Mouse (Mus musculus) embryonic facial prominence, embryonic 13.5 days (tissue): Measurements from ENCODE around the gene Tigd3. TPM values are rescaled to one million over a fixed set of nuclear protein-coding genes. Genes with fewer than 3 reads are reported as not detected.

Experiments used
- ATAC-seq: fragments of 200-750 bp; cut with Nextera tagmentation; 2 replicates; pipeline ENCODE4 v1.8.0; 2017; ENCODE audit warnings: low read depth; ENCODE audit not compliant: insufficient number of reproducible peaks, insufficient read depth, low FRiP score, low TSS enrichment
- H3K27ac ChIP-seq: fragments of 300-500 bp; sonication (generic); 2 replicates; pipeline ENCODE4 v1.5.1; 2015; ENCODE audit warnings: moderate library complexity, mild to moderate bottlenecking, inconsistent platforms
- H3K27me3 ChIP-seq: fragments of 300-500 bp; sonication (generic); 2 replicates; pipeline ENCODE4 v1.6.1; 2015; ENCODE audit warnings: mild to moderate bottlenecking, inconsistent platforms
- H3K36me3 ChIP-seq: fragments of 300-500 bp; sonication (generic); 2 replicates; pipeline ENCODE4 v1.6.1; 2015; ENCODE audit warnings: mild to moderate bottlenecking, inconsistent platforms
- H3K4me1 ChIP-seq: fragments of 300-500 bp; sonication (generic); 2 replicates; pipeline ENCODE4 v1.6.1; 2015; ENCODE audit warnings: inconsistent platforms
- H3K4me2 ChIP-seq: fragments of 300-500 bp; sonication (generic); 2 replicates; pipeline ENCODE4 v1.6.1; 2015; ENCODE audit warnings: moderate library complexity, mild to moderate bottlenecking, inconsistent platforms
- H3K4me3 ChIP-seq: fragments of 300-500 bp; sonication (generic); 2 replicates; pipeline ENCODE4 v1.5.1; 2015; ENCODE audit warnings: mild to moderate bottlenecking, inconsistent platforms
- H3K9ac ChIP-seq: fragments of 300-500 bp; sonication (generic); 2 replicates; pipeline ENCODE4 v1.6.1; 2015; ENCODE audit warnings: mild to moderate bottlenecking, inconsistent platforms
- H3K9me3 ChIP-seq: fragments of 300-500 bp; sonication (generic); 2 replicates; pipeline ENCODE4 v1.6.1; 2016; ENCODE audit warnings: inconsistent platforms
- WGBS: fragments of 180-500 bp; shearing (Covaris S2); methylation state at CpG from one replicate; pipeline ENCODE4 v1.1.7; 2015; ENCODE audit warnings: mixed read lengths; 5-methylcytosine and 5-hydroxymethylcytosine counted together
- polyA plus RNA-seq: library from polyadenylated mRNA; unstranded; fragments of >200 nt; fragmentation: Nextera tagmentation; extraction: Ambion mirVana; gene quantifications from 2 replicates; pipeline ENCODE4 v1.2.1, GENCODE M21; 2015

Gene Tigd3
- polyA plus RNA-seq, 1 experiment from 2014 or later, result 4.7 TPM

DNA sequence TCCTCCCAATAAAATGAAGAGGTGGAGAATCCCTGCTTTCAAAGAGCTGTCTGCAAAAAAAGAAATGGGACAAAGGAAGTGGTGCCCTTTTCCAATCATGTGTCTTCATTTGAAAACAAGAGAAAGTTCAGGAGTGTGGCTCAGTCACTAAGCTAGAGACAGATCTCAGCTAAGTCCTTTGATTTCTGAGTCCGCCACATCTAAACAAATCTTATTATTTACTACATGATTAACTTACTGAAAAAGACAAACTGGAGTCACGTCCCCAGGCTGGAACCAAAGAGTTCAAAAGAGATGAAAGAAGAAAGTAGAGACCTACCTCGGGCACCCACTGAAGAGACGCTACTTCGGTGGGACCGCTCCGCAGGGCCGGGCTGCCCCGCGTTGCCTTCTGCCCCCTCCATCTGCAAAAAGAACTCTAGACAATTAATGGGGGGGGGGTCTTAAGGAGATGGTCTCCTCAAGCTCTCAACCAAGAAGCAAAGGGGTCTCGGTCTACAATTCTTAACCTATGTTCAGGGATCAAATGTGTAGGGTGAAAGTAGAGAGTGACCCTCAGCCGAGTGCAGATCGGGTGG, 19.5 kb downstream of the Tigd3 start:
- 10% methylated on average over 13 of the region's 13 CpGs for WGBS
- H3K36me3 ChIP-seq, result peaks cover 21% of the 10 kb centered on the region
- peak overlapping the region; percentile 89 for H3K9ac ChIP-seq
- no peak for ATAC-seq
- H3K27ac ChIP-seq, result no peak overlapping the region
- H3K4me1 ChIP-seq, result peaks cover 62% of the 10 kb centered on the region
- peak overlapping the region; percentile 83 for H3K4me3 ChIP-seq
- no peaks in the 10 kb centered on the region for H3K27me3 ChIP-seq
- no peaks in the 10 kb centered on the region for H3K9me3 ChIP-seq
- H3K4me2 ChIP-seq, result peak overlapping the region; percentile 88

- Histone ChIP-seq H3K4me1 (peaks cover 55% of the 10 kb centered on the region), H3K9me3 (no peaks in the 10 kb centered on the region), H3K4me2 (no peak overlapping the region), H3K27ac (no peak overlapping the region), H3K27me3 (no peaks in the 10 kb centered on the region), H3K4me3 (no peak overlapping the region), H3K36me3 (peaks cover 36% of the 10 kb centered on the region), H3K9ac (peak overlapping the region; percentile 27)
- WGBS, result 86% methylated on average over 19 of the region's 19 CpGs
- ATAC-seq, result no peak
Measured at GRCm38 (mm10) chr19:5872931-5873556, 20.9 kb downstream of the Tigd3 start.

- Histone ChIP-seq H3K4me2 (no peak overlapping the region), H3K4me3 (no peak overlapping the region), H3K36me3 (peaks cover 41% of the 10 kb centered on the region), H3K4me1 (peaks cover 50% of the 10 kb centered on the region), H3K27me3 (no peaks in the 10 kb centered on the region), H3K9ac (peak overlapping the region; percentile 27; the same call in 1 of the 2 replicates), H3K9me3 (no peaks in the 10 kb centered on the region), H3K27ac (0 out of 2 replicates have a peak overlapping the region, but pooled peaks have one; percentile 22)
- no peak for ATAC-seq
- 86% methylated on average over 4 of the region's 4 CpGs for WGBS
Measured at GRCm38 (mm10) chr19:5872528-5872927, 21.4 kb downstream of the Tigd3 start.

DNA sequence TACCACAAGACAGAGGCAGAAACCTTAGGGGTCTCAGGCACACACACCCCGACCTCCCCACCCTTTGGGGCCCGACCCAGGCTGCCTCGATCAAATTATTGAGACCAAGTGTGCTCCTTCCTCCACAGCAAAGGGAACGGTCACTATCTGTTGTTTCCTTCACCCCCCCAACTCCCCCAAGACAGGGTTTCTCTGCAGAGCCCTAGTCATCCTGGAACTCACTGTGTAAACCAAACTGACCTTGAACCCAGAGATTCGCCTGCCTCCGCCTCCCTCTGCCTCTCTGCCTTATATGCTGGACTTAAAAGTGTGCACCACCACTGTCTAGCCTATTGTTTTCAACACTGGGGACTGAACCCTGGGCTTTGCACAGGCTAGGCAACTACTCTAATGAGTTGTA, 22.3 kb downstream of the Tigd3 start:
- Histone ChIP-seq H3K4me3 (no peak overlapping the region), H3K4me2 (peak overlapping the region; percentile 41), H3K9ac (peak overlapping the region; percentile 60), H3K27me3 (no peaks in the 10 kb centered on the region), H3K36me3 (peaks cover 49% of the 10 kb centered on the region), H3K27ac (peak overlapping the region; percentile 85), H3K4me1 (peaks cover 45% of the 10 kb centered on the region), H3K9me3 (no peaks in the 10 kb centered on the region)
- ATAC-seq, result no peak
- 33% methylated on average over 6 of the region's 6 CpGs for WGBS

- peak overlapping the region; percentile 85 for H3K27ac ChIP-seq
- H3K27me3 ChIP-seq, result no peaks in the 10 kb centered on the region
- H3K9ac ChIP-seq, result peak overlapping the region; percentile 60
- peaks cover 53% of the 10 kb centered on the region for H3K36me3 ChIP-seq
- 4% methylated on average over 7 of the region's 7 CpGs for WGBS
- peak; percentile 39; the same call in 1 of the 2 replicates for ATAC-seq
- peak overlapping the region; percentile 41 for H3K4me2 ChIP-seq
- H3K9me3 ChIP-seq, result no peaks in the 10 kb centered on the region
- peaks cover 45% of the 10 kb centered on the region for H3K4me1 ChIP-seq
- peak overlapping the region; percentile 14; the same call in 1 of the 2 replicates for H3K4me3 ChIP-seq
Measured at GRCm38 (mm10) chr19:5871273-5871672, 22.7 kb downstream of the Tigd3 start.

DNA sequence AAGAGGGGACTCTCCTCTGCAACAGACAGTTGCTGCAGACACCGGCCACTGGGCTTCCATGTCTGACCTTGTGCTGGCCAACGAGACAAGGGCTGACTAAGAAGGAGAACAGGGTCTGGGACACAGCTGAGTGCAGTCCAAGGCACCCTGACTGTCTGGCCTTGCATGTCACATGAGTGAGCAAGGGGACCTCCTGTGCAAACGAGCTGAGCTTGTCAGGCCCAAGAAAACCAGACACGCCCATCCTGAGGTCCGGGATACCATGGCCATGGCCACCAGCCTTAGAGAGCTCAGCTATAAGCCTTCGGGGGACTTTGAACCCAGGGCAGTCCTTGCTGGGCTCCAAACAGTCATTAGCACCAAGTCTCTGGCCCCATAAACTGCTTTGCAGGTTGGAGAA, 25.9 kb downstream of the Tigd3 start:
- Histone ChIP-seq H3K4me2 (no peak overlapping the region), H3K9me3 (no peaks in the 10 kb centered on the region), H3K4me3 (no peak overlapping the region), H3K9ac (0 out of 2 replicates have a peak overlapping the region, but pooled peaks have one; percentile 46), H3K4me1 (peaks cover 23% of the 10 kb centered on the region), H3K36me3 (peaks cover 85% of the 10 kb centered on the region), H3K27me3 (no peaks in the 10 kb centered on the region), H3K27ac (no peak overlapping the region)
- WGBS, result 87% methylated on average over 6 of the region's 6 CpGs
- ATAC-seq, result no peak

DNA sequence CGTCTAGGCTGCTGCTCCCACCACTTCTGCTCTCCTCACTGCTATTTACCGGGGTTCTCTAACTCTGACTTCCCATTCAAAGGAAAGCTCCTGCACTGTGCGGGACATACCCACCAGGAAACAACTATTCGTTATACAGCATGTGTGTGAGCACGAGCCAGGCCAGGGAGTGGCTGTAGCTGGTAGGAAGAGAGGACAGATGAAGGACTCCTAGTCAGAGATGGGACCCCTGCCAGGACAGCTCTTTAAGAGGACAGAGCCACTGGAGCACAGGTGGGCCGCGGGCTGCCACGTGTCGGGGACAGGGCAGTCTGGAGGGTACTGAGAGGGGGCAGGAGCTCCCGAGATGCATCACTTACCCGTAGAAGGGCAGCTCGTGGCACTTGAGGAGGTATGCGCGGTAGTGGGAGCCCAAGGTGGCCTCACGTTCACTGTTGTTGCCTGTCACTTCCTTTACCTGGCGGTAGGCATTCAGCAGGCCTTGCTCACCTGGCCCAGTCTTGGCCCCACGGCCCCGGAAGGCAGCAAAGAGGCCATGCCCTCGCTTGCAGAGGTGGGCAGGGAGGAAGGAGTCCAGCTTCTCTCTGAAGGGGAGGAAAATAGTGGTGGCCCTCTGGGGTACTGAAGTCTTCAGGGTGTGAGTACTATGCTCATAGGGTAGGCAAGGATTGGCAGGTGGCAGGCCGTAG, 29.1 kb downstream of the Tigd3 start:
- 92% methylated on average over 20 of the region's 20 CpGs for WGBS
- no peak for ATAC-seq
- peaks cover 99% of the 10 kb centered on the region for H3K36me3 ChIP-seq

GRCm38 (mm10) chr19:5863776-5864175, 30.2 kb downstream of the Tigd3 start:
- ATAC-seq, result no peak
- Histone ChIP-seq H3K27me3 (no peaks in the 10 kb centered on the region), H3K36me3 (peaks cover 99% of the 10 kb centered on the region), H3K4me1 (no peaks in the 10 kb centered on the region), H3K4me3 (no peak overlapping the region), H3K4me2 (no peak overlapping the region), H3K27ac (no peak overlapping the region), H3K9me3 (no peaks in the 10 kb centered on the region), H3K9ac (no peak overlapping the region)
- WGBS, result 94% methylated on average over 5 of the region's 5 CpGs

More for the DNA sequence above, 29.1 kb downstream of the Tigd3 start:
- Histone ChIP-seq H3K9ac (0 out of 2 replicates have a peak overlapping the region, but pooled peaks have one; percentile 16), H3K4me1 (no peaks in the 10 kb centered on the region), H3K27me3 (no peaks in the 10 kb centered on the region), H3K4me3 (no peak overlapping the region), H3K9me3 (no peaks in the 10 kb centered on the region), H3K27ac (no peak overlapping the region), H3K4me2 (no peak overlapping the region)

- no peaks in the 10 kb centered on the region for H3K9me3 ChIP-seq
- H3K9ac ChIP-seq, result no peak overlapping the region
- H3K4me2 ChIP-seq, result no peak overlapping the region
- no peak for ATAC-seq
- over 99% methylated on average over 14 of the region's 14 CpGs for WGBS
- H3K4me3 ChIP-seq, result no peak overlapping the region
- H3K36me3 ChIP-seq, result peaks cover 99% of the 10 kb centered on the region
- no peaks in the 10 kb centered on the region for H3K4me1 ChIP-seq
- no peaks in the 10 kb centered on the region for H3K27me3 ChIP-seq
- no peak overlapping the region for H3K27ac ChIP-seq
Measured at GRCm38 (mm10) chr19:5862335-5863085, 31.4 kb downstream of the Tigd3 start.

GRCm38 (mm10) chr19:5856604-5857003, 37.3 kb downstream of the Tigd3 start:
- no peaks in the 10 kb centered on the region for H3K27me3 ChIP-seq
- peaks cover 3% of the 10 kb centered on the region; the same call in 1 of the 2 replicates for H3K4me1 ChIP-seq
- ATAC-seq, result no peak
- WGBS, result 58% methylated on average over 9 of the region's 9 CpGs
- H3K4me3 ChIP-seq, result no peak overlapping the region
- peak overlapping the region; percentile 11; the same call in 1 of the 2 replicates for H3K9ac ChIP-seq
- peaks cover 94% of the 10 kb centered on the region for H3K36me3 ChIP-seq
- H3K4me2 ChIP-seq, result no peak overlapping the region
- H3K27ac ChIP-seq, result no peak overlapping the region
- H3K9me3 ChIP-seq, result no peaks in the 10 kb centered on the region

DNA sequence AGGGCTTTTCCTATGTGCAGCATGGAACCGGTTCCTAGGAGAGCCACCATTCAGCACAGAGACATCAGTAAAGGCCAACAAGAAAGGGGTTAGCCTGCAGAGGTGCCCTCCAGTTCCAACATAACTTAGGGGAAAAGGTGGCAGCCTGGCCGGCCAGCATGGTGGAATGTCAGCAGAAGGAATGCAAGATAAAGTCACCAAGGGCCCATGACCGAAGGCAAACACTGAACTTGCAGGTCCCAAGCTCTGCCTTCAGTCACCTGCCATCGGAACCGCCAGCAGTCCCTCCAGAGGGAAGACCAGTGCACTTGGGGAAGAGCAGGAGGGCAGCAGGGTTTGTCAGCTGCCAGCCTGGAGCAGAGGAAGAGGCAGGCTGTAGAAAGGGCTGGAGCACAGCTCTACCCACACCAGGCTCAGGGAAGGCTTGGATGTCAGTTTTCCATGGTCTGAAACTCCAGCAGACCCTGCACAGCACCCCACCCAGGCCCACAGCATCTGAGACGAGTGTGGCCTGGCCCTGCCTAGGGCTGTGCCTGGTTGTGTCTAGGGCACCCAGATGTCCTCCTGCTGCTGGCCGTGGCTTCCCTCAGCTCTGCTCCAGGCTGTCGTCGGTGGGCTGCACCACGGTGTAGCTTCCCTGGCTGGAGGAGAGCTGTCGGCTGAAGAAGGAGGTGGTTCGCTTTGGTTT, 41.8 kb downstream of the Tigd3 start:
- Histone ChIP-seq H3K4me1 (peaks cover 38% of the 10 kb centered on the region), H3K9ac (0 out of 2 replicates have a peak overlapping the region, but pooled peaks have one; percentile 1), H3K27ac (peak overlapping the region; percentile 62), H3K27me3 (no peaks in the 10 kb centered on the region), H3K9me3 (no peaks in the 10 kb centered on the region), H3K36me3 (peaks cover 58% of the 10 kb centered on the region), H3K4me2 (no peak overlapping the region), H3K4me3 (no peak overlapping the region)
- no peak for ATAC-seq
- 86% methylated on average over 12 of the region's 12 CpGs for WGBS
